Mouse (Mus musculus): ENCODE measurements around the gene Mex3a. TPM values are rescaled to one million over a fixed set of nuclear protein-coding genes. Genes with fewer than 3 reads are reported as not detected.

Gene Mex3a
- polyA plus RNA-seq, 1 experiment from 2014 or later, result 9.9 TPM

DNA sequence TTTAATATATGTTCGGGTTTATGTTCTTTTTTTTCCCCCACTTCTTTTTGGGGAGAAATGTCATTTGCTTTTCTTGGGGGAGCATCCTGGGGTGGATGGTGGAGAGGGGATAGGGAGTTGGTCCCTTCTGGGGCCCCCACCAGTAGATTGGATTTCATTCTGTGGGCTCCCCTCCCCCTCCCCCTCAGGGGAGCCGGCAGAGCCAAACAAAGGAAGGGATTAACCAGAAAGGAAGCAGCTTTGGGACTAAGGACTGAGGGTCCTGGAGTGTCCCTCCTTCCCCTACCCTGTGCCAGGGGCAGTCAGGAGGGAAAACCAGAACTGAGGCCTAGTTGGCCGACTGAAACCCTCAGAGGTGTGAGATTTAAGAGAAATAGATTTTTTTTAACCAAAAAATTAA, 7.2 kb downstream of the Mex3a start:
- Histone ChIP-seq H3K4me1 (peaks cover 58% of the 10 kb centered on the region), H3K27me3 (replicated peaks) (no peaks in the 10 kb centered on the region), H3K9me3 (no peaks in the 10 kb centered on the region), H3K4me2 (no peak overlapping the region), H3K9ac (0 out of 2 replicates have a peak overlapping the region, but pooled peaks have one; percentile 58), H3K27ac (replicated peaks) (no peak overlapping the region), H3K4me3 (no peak overlapping the region), H3K36me3 (peaks cover 49% of the 10 kb centered on the region)
- WGBS, result 26% methylated on average over 3 of the region's 3 CpGs
- no peak for ATAC-seq (ENCODE audit: extremely low read depth, insufficient number of reproducible peaks, low FRiP score, low TSS enrichment)

DNA sequence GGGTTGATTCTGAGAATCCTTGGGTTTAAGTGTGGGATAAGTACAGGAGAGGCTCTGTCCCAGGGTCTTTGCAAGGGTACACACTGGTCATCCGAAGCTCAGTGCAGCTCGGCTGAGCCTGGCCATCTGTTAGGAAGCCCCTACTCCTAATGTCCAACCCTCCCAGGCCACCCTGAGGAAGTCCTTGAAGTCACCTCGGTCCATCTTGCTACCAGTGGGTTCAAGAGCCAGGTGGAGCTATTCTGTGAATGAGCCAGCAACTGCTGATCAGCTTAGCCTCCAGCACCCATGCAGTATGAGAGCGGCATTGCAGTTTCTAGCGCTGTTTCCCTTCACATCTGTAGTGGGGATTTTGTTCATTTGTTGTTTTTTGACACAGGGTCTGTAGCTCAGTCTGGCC, 7.9 kb downstream of the Mex3a start:
- no peaks in the 10 kb centered on the region for H3K27me3 ChIP-seq (replicated peaks)
- no peak overlapping the region for H3K4me3 ChIP-seq
- no peaks in the 10 kb centered on the region for H3K9me3 ChIP-seq
- H3K4me2 ChIP-seq, result no peak overlapping the region
- H3K9ac ChIP-seq, result peak overlapping the region; percentile 47
- H3K27ac ChIP-seq (replicated peaks), result peak overlapping the region; percentile 45; the same call in 1 of the 2 replicates
- 49% methylated on average over 5 of the region's 5 CpGs for WGBS
- no peak for ATAC-seq (ENCODE audit: extremely low read depth, insufficient number of reproducible peaks, low FRiP score, low TSS enrichment)
- H3K4me1 ChIP-seq, result peaks cover 51% of the 10 kb centered on the region
- H3K36me3 ChIP-seq, result peaks cover 49% of the 10 kb centered on the region

DNA sequence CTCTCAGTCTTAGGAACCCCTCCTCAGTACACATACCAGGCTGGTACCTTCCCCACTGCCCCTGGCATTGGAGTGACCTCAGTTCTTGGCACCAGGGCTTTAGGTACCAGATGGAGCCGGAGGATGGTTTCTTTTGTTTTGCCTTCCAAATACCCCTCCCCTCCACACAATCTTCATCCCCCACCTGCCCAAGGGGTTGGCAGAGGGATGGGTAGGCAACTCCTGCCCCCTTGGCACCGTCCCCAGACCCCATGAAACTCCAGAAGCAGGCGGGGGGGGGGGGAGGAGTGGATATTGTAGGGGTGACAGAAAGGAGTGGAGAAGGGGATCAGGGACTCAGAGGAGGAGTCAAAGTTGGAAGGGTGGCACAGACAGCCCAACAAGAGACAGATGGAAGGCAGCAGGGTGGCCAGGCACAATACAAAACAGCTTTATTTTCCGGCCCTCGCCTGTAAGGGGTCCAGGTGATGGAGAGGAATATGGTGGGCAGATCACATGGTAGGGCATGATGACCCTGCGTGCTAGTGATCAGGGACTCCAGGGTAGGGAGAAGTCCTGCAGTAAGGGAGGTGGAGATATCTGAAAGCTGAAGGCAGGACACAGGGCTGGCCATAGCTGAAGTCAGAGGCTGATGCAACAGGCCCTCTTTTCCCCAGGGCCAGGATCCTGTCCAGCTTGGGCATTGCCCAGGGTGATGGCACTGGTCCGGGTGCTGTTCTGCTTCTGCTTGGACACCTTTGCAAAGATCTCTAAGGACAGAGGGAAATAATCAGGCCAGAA, 9.6 kb downstream of the Mex3a start:
- Histone ChIP-seq H3K9ac (no peak overlapping the region), H3K4me3 (no peak overlapping the region), H3K4me1 (peaks cover 34% of the 10 kb centered on the region), H3K36me3 (peaks cover 36% of the 10 kb centered on the region), H3K27me3 (replicated peaks) (no peaks in the 10 kb centered on the region), H3K27ac (replicated peaks) (no peak overlapping the region), H3K9me3 (no peaks in the 10 kb centered on the region), H3K4me2 (no peak overlapping the region)
- no peak for ATAC-seq (ENCODE audit: extremely low read depth, insufficient number of reproducible peaks, low FRiP score, low TSS enrichment)
- WGBS, result 69% methylated on average over 6 of the region's 7 CpGs

DNA sequence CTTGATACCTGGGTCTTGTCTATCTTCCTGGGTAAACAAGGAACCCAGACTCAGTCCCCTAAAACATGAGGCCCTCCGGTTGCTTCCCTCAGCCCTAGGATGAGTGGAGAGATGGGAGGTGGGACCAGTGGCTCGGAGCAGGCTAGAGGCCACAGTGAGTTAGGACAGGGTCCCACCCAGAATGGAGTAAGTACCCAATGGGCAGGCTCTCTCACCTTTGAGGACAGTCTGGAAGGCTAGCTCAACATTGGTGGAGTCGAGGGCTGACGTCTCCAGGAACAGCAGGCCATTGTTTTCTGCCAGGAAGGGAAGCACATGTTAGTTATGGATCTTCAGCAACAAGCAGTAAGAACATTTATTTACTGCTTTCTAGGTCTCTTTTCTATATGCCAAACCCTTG, 10.3 kb downstream of the Mex3a start:
- Histone ChIP-seq H3K27me3 (replicated peaks) (no peaks in the 10 kb centered on the region), H3K27ac (replicated peaks) (no peak overlapping the region), H3K9me3 (no peaks in the 10 kb centered on the region), H3K4me2 (no peak overlapping the region), H3K4me1 (peaks cover 27% of the 10 kb centered on the region), H3K4me3 (no peak overlapping the region), H3K9ac (no peak overlapping the region), H3K36me3 (peaks cover 29% of the 10 kb centered on the region)
- ATAC-seq (ENCODE audit: extremely low read depth, insufficient number of reproducible peaks, low FRiP score, low TSS enrichment), result no peak
- WGBS, result 65% methylated on average over 4 of the region's 4 CpGs

DNA sequence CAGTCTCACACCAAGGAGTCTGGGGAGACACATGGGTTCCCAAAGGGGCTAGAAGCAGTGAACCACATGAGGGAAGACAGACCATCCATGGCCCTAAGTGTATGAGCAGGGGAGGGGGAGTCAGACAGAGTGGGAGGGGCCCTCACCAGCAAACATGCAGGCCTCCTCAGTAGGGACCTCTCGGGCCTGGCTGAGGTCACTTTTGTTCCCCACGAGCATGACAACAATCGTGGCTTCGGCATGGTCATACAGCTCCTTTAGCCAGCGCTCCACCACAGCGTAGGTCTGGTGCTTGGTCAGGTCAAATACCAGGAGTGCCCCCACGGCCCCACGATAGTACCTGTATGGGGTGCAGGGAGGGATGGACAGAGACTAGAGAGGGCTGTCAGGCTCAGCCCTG, 11.0 kb downstream of the Mex3a start:
- Histone ChIP-seq H3K9me3 (no peaks in the 10 kb centered on the region), H3K27ac (replicated peaks) (no peak overlapping the region), H3K4me1 (peaks cover 22% of the 10 kb centered on the region), H3K9ac (no peak overlapping the region), H3K27me3 (replicated peaks) (no peaks in the 10 kb centered on the region), H3K36me3 (peaks cover 22% of the 10 kb centered on the region), H3K4me2 (no peak overlapping the region), H3K4me3 (no peak overlapping the region)
- WGBS, result 80% methylated on average over 8 of the region's 8 CpGs
- no peak for ATAC-seq (ENCODE audit: extremely low read depth, insufficient number of reproducible peaks, low FRiP score, low TSS enrichment)

DNA sequence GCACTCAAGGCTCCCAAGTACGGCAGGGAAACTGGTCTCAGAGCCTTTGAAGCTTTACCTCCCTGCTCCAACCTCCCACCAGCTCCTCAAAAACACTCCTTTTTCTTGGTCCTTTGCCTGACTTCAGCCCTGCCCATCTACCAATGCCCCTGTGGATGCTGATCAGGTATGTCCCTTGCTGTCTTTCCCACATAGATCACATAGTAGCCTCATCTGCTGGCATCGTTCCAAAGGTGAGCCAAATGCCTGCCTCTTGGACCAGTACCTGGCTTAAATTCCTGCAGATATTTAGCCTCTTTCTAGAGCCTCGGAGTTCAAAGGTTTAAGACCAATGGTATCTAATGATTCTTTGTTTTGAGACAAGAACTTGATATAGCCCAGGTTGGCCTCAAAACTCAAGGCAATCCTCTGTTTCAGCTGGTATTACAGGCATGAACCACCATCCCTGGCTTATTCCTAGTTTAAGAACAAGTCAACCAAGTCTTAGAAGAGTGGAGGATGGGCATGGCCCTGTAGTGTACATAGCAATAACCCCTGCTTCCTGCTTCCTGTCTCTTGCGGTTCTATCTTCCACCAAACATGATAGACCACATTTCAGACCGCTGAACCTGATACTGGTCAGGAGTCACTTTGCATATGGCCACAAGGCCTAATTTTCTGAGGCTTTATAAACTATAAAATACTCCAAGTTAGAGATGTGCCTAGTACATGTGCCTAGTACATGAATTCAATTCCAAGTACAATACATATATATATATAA, 11.6 kb downstream of the Mex3a start:
- Histone ChIP-seq H3K9ac (no peak overlapping the region), H3K4me2 (no peak overlapping the region), H3K27me3 (replicated peaks) (no peaks in the 10 kb centered on the region), H3K9me3 (no peaks in the 10 kb centered on the region), H3K4me3 (no peak overlapping the region), H3K4me1 (peaks cover 15% of the 10 kb centered on the region), H3K36me3 (peaks cover 17% of the 10 kb centered on the region), H3K27ac (replicated peaks) (no peak overlapping the region)
- no peak for ATAC-seq (ENCODE audit: extremely low read depth, insufficient number of reproducible peaks, low FRiP score, low TSS enrichment)
- 56% methylated on average over 5 of the region's 5 CpGs for WGBS

DNA sequence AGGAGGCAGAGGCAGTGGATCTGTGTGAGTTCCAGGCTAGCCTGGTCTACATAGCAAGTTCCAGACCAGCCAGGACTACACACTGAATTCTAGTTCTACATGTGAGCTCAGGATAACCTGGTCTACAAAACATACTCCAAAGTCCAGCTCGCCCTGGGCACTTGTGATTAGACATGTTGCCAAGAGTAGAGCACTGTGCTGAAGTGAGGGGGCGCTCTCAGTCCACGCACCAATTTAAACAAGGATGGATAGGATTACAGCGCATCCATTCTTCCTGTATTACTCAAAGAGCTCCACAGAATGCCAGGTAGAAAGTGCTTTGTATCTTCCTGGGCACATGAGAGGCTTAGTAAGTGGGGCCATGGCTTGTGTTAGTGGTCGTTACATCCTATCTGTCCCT, 12.3 kb downstream of the Mex3a start:
- no peak overlapping the region for H3K27ac ChIP-seq (replicated peaks)
- H3K4me2 ChIP-seq, result no peak overlapping the region
- H3K27me3 ChIP-seq (replicated peaks), result no peaks in the 10 kb centered on the region
- no peak for ATAC-seq (ENCODE audit: extremely low read depth, insufficient number of reproducible peaks, low FRiP score, low TSS enrichment)
- H3K4me1 ChIP-seq, result peaks cover 11% of the 10 kb centered on the region
- no peak overlapping the region for H3K4me3 ChIP-seq
- 26% methylated on average over 5 of the region's 5 CpGs for WGBS
- H3K36me3 ChIP-seq, result peaks cover 17% of the 10 kb centered on the region
- 0 out of 2 replicates have a peak overlapping the region, but pooled peaks have one; percentile 40 for H3K9ac ChIP-seq
- no peaks in the 10 kb centered on the region for H3K9me3 ChIP-seq

DNA sequence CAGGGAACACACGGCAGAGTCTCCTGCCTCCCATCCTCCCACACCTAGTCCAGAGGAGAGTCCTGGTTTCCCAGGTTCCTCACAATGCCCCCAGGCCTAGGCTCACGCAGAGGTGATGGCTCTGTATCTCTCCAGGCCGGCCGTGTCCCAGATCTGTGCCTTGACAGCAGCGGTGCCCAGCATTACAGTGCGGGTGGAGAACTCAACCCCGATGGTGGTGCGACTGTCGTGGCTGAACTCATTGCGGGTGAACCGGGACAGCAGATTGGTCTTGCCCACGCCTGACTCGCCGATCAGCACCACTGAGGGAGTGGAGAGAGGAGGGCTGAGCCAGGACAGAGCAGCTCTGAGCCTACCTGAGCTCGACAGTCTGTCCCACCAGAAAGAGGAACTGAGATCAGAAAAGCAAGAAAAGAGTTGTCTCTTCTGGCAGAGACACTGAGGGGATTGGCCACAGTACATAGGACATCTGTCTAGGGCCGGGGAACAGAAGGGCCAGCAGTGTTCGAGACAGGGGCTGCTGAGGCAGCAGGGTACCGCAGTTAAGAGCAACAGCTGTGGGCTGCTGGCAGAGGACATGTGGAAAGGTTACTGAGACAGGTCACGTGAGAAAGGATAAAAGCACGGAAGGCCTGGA, 12.9 kb downstream of the Mex3a start:
- no peak for ATAC-seq (ENCODE audit: extremely low read depth, insufficient number of reproducible peaks, low FRiP score, low TSS enrichment)
- peaks cover 7% of the 10 kb centered on the region for H3K4me1 ChIP-seq
- H3K27me3 ChIP-seq (replicated peaks), result no peaks in the 10 kb centered on the region
- H3K4me3 ChIP-seq, result no peak overlapping the region
- H3K9me3 ChIP-seq, result no peaks in the 10 kb centered on the region
- H3K9ac ChIP-seq, result 0 out of 2 replicates have a peak overlapping the region, but pooled peaks have one; percentile 40
- peaks cover 13% of the 10 kb centered on the region for H3K36me3 ChIP-seq
- H3K27ac ChIP-seq (replicated peaks), result no peak overlapping the region
- WGBS, result 61% methylated on average over 20 of the region's 20 CpGs
- H3K4me2 ChIP-seq, result no peak overlapping the region

DNA sequence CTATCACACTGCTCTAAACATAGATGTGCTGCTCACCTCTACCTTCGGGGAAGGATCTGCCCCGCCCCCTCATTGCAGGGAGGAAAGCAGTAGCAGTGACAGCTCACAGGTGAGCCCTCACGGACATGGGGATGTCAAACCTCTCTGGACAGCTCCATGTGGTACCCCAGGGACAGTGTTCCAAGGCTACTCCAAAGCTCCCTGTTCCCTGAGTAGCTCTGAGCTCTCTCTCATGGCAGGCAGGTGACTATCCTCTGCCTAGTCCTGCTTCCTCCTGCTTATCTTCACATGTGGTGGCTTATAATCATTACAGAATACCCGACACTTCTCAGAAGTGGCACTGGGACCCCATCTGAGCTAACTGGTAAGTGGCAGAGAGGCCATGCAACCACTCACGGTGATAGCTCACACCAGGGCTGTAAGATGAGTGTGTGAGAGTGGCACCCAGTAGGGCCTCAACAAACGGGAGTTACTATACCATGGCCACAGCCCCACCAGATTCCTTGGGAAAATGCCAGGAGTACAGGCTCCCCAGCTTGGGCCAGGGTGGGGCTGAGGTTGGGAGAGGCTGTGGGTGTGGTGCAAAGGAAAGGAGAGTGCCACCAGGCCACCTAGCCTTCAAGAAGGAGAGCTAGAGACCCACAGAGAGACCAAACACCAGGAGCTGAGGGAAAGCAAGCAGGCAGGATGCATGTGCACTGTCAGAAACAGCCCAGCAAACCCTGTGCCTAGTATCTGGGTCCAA, 14.7 kb downstream of the Mex3a start:
- WGBS, result 60% methylated on average over 6 of the region's 6 CpGs
- H3K27me3 ChIP-seq (replicated peaks), result no peaks in the 10 kb centered on the region
- no peaks in the 10 kb centered on the region for H3K9me3 ChIP-seq
- peaks cover 5% of the 10 kb centered on the region; the same call in 1 of the 2 replicates for H3K36me3 ChIP-seq
- no peak overlapping the region for H3K27ac ChIP-seq (replicated peaks)
- no peak overlapping the region for H3K4me2 ChIP-seq
- no peak for ATAC-seq (ENCODE audit: extremely low read depth, insufficient number of reproducible peaks, low FRiP score, low TSS enrichment)
- H3K9ac ChIP-seq, result no peak overlapping the region
- H3K4me1 ChIP-seq, result peaks cover 8% of the 10 kb centered on the region
- H3K4me3 ChIP-seq, result no peak overlapping the region

DNA sequence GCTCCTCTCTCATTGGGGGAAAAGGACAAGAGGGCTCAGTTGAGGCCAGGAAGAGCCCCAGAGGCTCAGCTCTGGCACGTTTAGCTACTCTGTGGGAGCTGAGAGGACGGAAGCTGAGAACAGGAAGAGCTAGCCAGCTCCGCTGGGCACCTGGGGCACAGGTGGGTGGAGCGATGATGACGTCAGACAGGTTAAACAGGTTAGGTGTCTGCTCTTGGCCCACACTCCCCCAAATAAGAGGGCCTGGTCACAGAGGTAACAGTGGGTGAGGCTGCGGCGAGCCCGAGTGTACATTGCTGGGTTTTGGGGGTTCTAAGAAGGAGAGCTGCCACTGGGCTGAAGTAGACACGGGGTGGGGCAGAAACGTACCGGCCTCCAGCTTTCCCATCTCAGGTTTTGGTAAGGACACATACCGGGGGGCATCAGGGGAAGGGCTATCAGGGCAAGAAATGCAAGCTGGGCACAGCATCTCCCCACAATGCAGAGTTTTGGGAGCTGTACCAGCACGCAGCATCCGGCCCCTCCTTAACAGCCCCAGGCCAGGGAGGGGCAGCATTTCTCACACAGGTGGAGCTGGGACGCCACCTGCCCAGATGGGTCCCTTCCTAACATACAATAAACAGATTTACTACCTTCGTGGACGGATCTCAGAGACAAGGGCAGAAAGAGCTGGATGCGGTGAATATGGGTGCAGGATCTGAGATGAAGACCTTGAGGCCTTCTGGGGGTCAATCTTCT, 16.2 kb downstream of the Mex3a start, which contains the start of gene Rab25:
TSS of gene Rab25 (minus strand) at position 121 of the 738 bp plus-strand sequence.
- no peak within 1 kb of the TSS for H3K4me2 ChIP-seq

More for the DNA sequence above, 16.2 kb downstream of the Mex3a start, which contains the start of gene Rab25:
- Histone ChIP-seq H3K4me1 (peaks cover 13% of the 10 kb centered on the region), H3K9me3 (no peaks in the 10 kb centered on the region), H3K27me3 (replicated peaks) (no peaks in the 10 kb centered on the region), H3K4me3 (no peak within 1 kb of the TSS), H3K27ac (replicated peaks) (no peak within 1 kb of the TSS), H3K36me3 (peaks cover 5% of the 10 kb centered on the region; the same call in 1 of the 2 replicates), H3K9ac (no peak within 1 kb of the TSS)
- 52% methylated on average over 18 of the region's 18 CpGs for WGBS
- ATAC-seq (ENCODE audit: extremely low read depth, insufficient number of reproducible peaks, low FRiP score, low TSS enrichment), result no peak
